33 mouse cellular contexts compared by ENCODE assay signal in genomic region chrX:145401926-145402325, GRCm38 (mm10). TPM values are rescaled to one million over a fixed set of nuclear protein-coding genes. Genes with fewer than 3 reads are reported as not detected.
A peak's percentile ranks its signal among the peaks of the same experiment; 100 is the strongest.
DNase-seq lines count a peak whose midpoint lies in the region; ATAC-seq and TF ChIP-seq lines count a peak whose summit lies in the region.
"Had no signal": no experiment of that assay in that cellular context is flagged by ENCODE, and none has a peak within 500 bp of the region (broad histone marks: within the 10 kb centered on the region; RNA-seq: fewer than 3 reads in every experiment).

No protein-coding gene starts in this region.

- no peak overlapping the region for H3K4me2 ChIP-seq in intestine, embryonic 14.5 days (ENCODE audit: low read length)
- no peak overlapping the region for H3K4me2 ChIP-seq in intestine, postnatal 0 days (replicated peaks; ENCODE audit: low read depth)
- H3K4me2 ChIP-seq in embryonic facial prominence, embryonic 11.5 days (ENCODE audit: low read depth, low read length), result no peak overlapping the region
- H3K4me2 ChIP-seq: embryonic facial prominence, embryonic 15.5 days; forebrain, embryonic 12.5 days; hindbrain, embryonic 15.5 days; intestine, embryonic 15.5 days; liver, embryonic 15.5 days; lung, embryonic 14.5 days; midbrain, embryonic 11.5 days had no signal

- intact Hi-C loops in left cerebral cortex, postnatal 36 days (cut with DNase I), result loop anchor here (10.0 kb wide), 1 partner anchor 1317 kb away; no protein-coding TSS in a partner anchor

- H3K4me3 ChIP-seq in intestine, embryonic 14.5 days (ENCODE audit: low read depth, low read length), result no peak overlapping the region
- H3K4me3 ChIP-seq in intestine, postnatal 0 days (ENCODE audit: low read depth, low read length), result no peak overlapping the region
- H3K4me3 ChIP-seq in embryonic facial prominence, embryonic 11.5 days (ENCODE audit: low read depth, low read length), result no peak overlapping the region
- H3K4me3 ChIP-seq in limb, embryonic 10.5 days, result no peak overlapping the region
- H3K4me3 ChIP-seq: embryonic facial prominence, embryonic 15.5 days; forebrain, embryonic 12.5 days; hindbrain, embryonic 10.5 days; hindbrain, embryonic 15.5 days; intestine, embryonic 15.5 days; liver, embryonic 15.5 days had no signal

- no peak for TF ChIP-seq CTCF in intestine, postnatal 0 days (IDR thresholded peaks at IDR 0.05; ENCODE audit: low read depth)

- no peaks in the 10 kb centered on the region for H3K9me3 ChIP-seq in intestine, embryonic 14.5 days (ENCODE audit: control insufficient read depth, low read length)
- H3K9me3 ChIP-seq in intestine, postnatal 0 days (ENCODE audit: control insufficient read depth), result no peaks in the 10 kb centered on the region
- no peaks in the 10 kb centered on the region for H3K9me3 ChIP-seq in embryonic facial prominence, embryonic 11.5 days (replicated peaks; ENCODE audit: control insufficient read depth, low read length)
- no peaks in the 10 kb centered on the region for H3K9me3 ChIP-seq in limb, embryonic 10.5 days (replicated peaks)
- H3K9me3 ChIP-seq: embryonic facial prominence, embryonic 15.5 days; forebrain, embryonic 12.5 days; hindbrain, embryonic 10.5 days; hindbrain, embryonic 15.5 days; intestine, embryonic 15.5 days; liver, embryonic 15.5 days had no signal

- H3K9ac ChIP-seq in intestine, embryonic 14.5 days (ENCODE audit: low read length), result no peak overlapping the region
- no peak overlapping the region for H3K9ac ChIP-seq in intestine, postnatal 0 days (ENCODE audit: low read depth, low read length)
- H3K9ac ChIP-seq in embryonic facial prominence, embryonic 11.5 days (replicated peaks; ENCODE audit: low read length), result no peak overlapping the region
- H3K9ac ChIP-seq: embryonic facial prominence, embryonic 15.5 days; forebrain, embryonic 12.5 days; forebrain, postnatal 0 days; hindbrain, embryonic 15.5 days; intestine, embryonic 15.5 days; liver, embryonic 15.5 days; lung, embryonic 14.5 days had no signal

- no peak overlapping the region for H3K27ac ChIP-seq in intestine, embryonic 14.5 days (ENCODE audit: low read depth)
- no peak overlapping the region for H3K27ac ChIP-seq in intestine, postnatal 0 days (ENCODE audit: low read depth, low read length)
- no peak overlapping the region for H3K27ac ChIP-seq in embryonic facial prominence, embryonic 11.5 days (replicated peaks; ENCODE audit: low read depth, low read length)
- no peak overlapping the region for H3K27ac ChIP-seq in limb, embryonic 10.5 days
- H3K27ac ChIP-seq: embryonic facial prominence, embryonic 15.5 days; forebrain, embryonic 12.5 days; hindbrain, embryonic 10.5 days; hindbrain, embryonic 15.5 days; intestine, embryonic 15.5 days; liver, embryonic 15.5 days had no signal

- 41% methylated on average over 3 of the region's 3 CpGs for WGBS in intestine, embryonic 14.5 days
- WGBS in intestine, postnatal 0 days, result 72% methylated on average over 3 of the region's 3 CpGs
- WGBS in embryonic facial prominence, embryonic 11.5 days, result 45% methylated on average over 3 of the region's 3 CpGs
- WGBS in limb, embryonic 10.5 days, result 57% methylated on average over 3 of the region's 3 CpGs

- no peaks in the 10 kb centered on the region for H3K4me1 ChIP-seq in intestine, embryonic 14.5 days (replicated peaks; ENCODE audit: control insufficient read depth, insufficient read depth, low read length)
- no peaks in the 10 kb centered on the region for H3K4me1 ChIP-seq in intestine, postnatal 0 days (replicated peaks; ENCODE audit: control insufficient read depth, insufficient read depth, low read length)
- H3K4me1 ChIP-seq in embryonic facial prominence, embryonic 11.5 days (ENCODE audit: control insufficient read depth, insufficient read depth, low read length), result no peaks in the 10 kb centered on the region
- no peaks in the 10 kb centered on the region for H3K4me1 ChIP-seq in limb, embryonic 10.5 days
- H3K4me1 ChIP-seq: embryonic facial prominence, embryonic 15.5 days; forebrain, embryonic 12.5 days; hindbrain, embryonic 10.5 days; hindbrain, embryonic 15.5 days; intestine, embryonic 15.5 days; liver, embryonic 15.5 days had no signal

- DNase-seq in intestine, embryonic 14.5 days (ENCODE audit: low spot score), result no peak
- peak; percentile 62 for DNase-seq in embryonic facial prominence, embryonic 11.5 days (ENCODE audit: low spot score)
- DNase-seq in limb, embryonic 10.5 days (ENCODE audit: low spot score), result peak; percentile 35
- DNase-seq in mesoderm, embryonic 11.5 days (ENCODE audit: low read depth, low spot score), result peak; percentile 39
- no peak for DNase-seq in left cerebral cortex, postnatal 36 days (ENCODE audit: low spot score in 2 of 2)
- DNase-seq in adrenal gland, adult 18-20 months (ENCODE audit: low spot score in 2 of 2), result no peak
- DNase-seq: adrenal gland, adult 2 months; adrenal gland, postnatal 36 days; cerebellum, adult 9-10 months; forebrain, postnatal 0 days; gastrocnemius, postnatal 14 days; heart, postnatal 14 days; kidney, adult 9 months; kidney, postnatal 10 days; layer of hippocampus, postnatal 36 days; lung, embryonic 14.5 days; lung, postnatal 14 days; right cerebral cortex, adult 18-20 months; thymus, postnatal 14 days had no signal

- no peaks in the 10 kb centered on the region for H3K27me3 ChIP-seq in intestine, embryonic 14.5 days (replicated peaks; ENCODE audit: control insufficient read depth, insufficient read depth, low read length)
- H3K27me3 ChIP-seq in intestine, postnatal 0 days (replicated peaks; ENCODE audit: control insufficient read depth, insufficient read depth, low read length), result no peaks in the 10 kb centered on the region
- H3K27me3 ChIP-seq in embryonic facial prominence, embryonic 11.5 days (ENCODE audit: control insufficient read depth, insufficient read depth, low read length), result no peaks in the 10 kb centered on the region
- H3K27me3 ChIP-seq in limb, embryonic 10.5 days (ENCODE audit: low read depth, poor library complexity, severe bottlenecking), result peaks cover 43% of the 10 kb centered on the region
- H3K27me3 ChIP-seq: hindbrain, embryonic 15.5 days; intestine, embryonic 15.5 days; liver, embryonic 15.5 days had no signal

- H3K36me3 ChIP-seq in intestine, embryonic 14.5 days (ENCODE audit: control insufficient read depth, insufficient read depth, low read length), result no peaks in the 10 kb centered on the region
- H3K36me3 ChIP-seq in intestine, postnatal 0 days (ENCODE audit: control insufficient read depth, insufficient read depth), result no peaks in the 10 kb centered on the region
- H3K36me3 ChIP-seq in embryonic facial prominence, embryonic 11.5 days (replicated peaks; ENCODE audit: control insufficient read depth, insufficient read depth, low read depth, low read length), result no peaks in the 10 kb centered on the region
- H3K36me3 ChIP-seq in limb, embryonic 10.5 days, result no peaks in the 10 kb centered on the region
- H3K36me3 ChIP-seq: embryonic facial prominence, embryonic 15.5 days; forebrain, embryonic 12.5 days; hindbrain, embryonic 10.5 days; hindbrain, embryonic 15.5 days; intestine, embryonic 15.5 days; liver, embryonic 15.5 days had no signal

- peak; percentile 40; the same call in 1 of the 2 replicates for ATAC-seq in intestine, embryonic 14.5 days (replicated peaks; ENCODE audit: low FRiP score, low TSS enrichment, low read depth)
- no peak for ATAC-seq in intestine, postnatal 0 days
- ATAC-seq in embryonic facial prominence, embryonic 11.5 days (replicated peaks; ENCODE audit: insufficient number of reproducible peaks, low FRiP score, low TSS enrichment, low read depth), result peak; percentile 80; the same call in 1 of the 2 replicates
- ATAC-seq in cerebellum, adult (ENCODE audit: insufficient number of reproducible peaks, low FRiP score, low TSS enrichment), result no peak
- ATAC-seq: CD4-positive, CD25-positive, alpha-beta regulatory T cell, adult 4 months; forebrain, postnatal 0 days; intestine, embryonic 15.5 days; midbrain, embryonic 16.5 days had no signal

RNA-seq across cellular contexts. Expression of gene Lhfpl1, which starts 53.0 kb away (rescaled TPM):
- polyA plus RNA-seq in intestine, embryonic 14.5 days (2014; fragmentation: Nextera tagmentation; extraction: Ambion mirVana), result 0.42 and 0.45 TPM in 2 replicates
- 1.1 and 1.3 TPM in 2 replicates for polyA plus RNA-seq in intestine, postnatal 0 days (2015; fragmentation: Nextera tagmentation; extraction: Ambion mirVana)
- 1.8 and 2.1 TPM in 2 replicates for polyA plus RNA-seq in embryonic facial prominence, embryonic 11.5 days (2014; fragmentation: Nextera tagmentation; extraction: Ambion mirVana)
- polyA plus RNA-seq in limb, embryonic 10.5 days (2016; fragmentation: Nextera tagmentation; extraction: Ambion mirVana), result 1.3 and 1.7 TPM in 2 replicates
- under 1 TPM; 0.20 to 0.44 TPM for total RNA-seq in left cerebral cortex, postnatal 36 days (2021)
- total RNA-seq in adrenal gland, adult 18-20 months (2021), result not detected
- total RNA-seq: adrenal gland, adult 2 months; adrenal gland, postnatal 36 days; forebrain, postnatal 0 days; granulocyte monocyte progenitor cell, adult 5-6 weeks; heart, postnatal 14 days; liver, adult 2 months had no signal
- polyA plus RNA-seq: adrenal gland, adult 2 months; large intestine, adult 2 months; liver, adult 2 months; midbrain, embryonic 11.5 days; midbrain, embryonic 16.5 days had no signal

Comparison
In these comparisons a context has a peak if more than half of its experiments do, and no peak if none do; other contexts are left out.
1. ATAC-seq: peak in intestine, embryonic 14.5 days (single experiment) and embryonic facial prominence, embryonic 11.5 days (single experiment); none in intestine, postnatal 0 days (single experiment) and cerebellum, adult (single experiment).
2. DNase-seq: peak in embryonic facial prominence, embryonic 11.5 days (single experiment), limb, embryonic 10.5 days (single experiment) and mesoderm, embryonic 11.5 days (single experiment); none in intestine, embryonic 14.5 days (single experiment), left cerebral cortex, postnatal 36 days (0 of 2) and adrenal gland, adult 18-20 months (0 of 2).